Mouse (Mus musculus) ovary, postnatal 10 days (tissue): ENCODE data around the gene Slc17a8.

Source experiments
- DNase-seq: peaks from one replicate; pipeline ENCODE4 v3.0.0; 2022; ENCODE audit warnings: low spot score

The Slc17a8 gene

GRCm38 (mm10) chr10:89525823-89526222, 95.2 kb downstream of the Slc17a8 start:
- no peak for DNase-seq
